Mouse (Mus musculus) small intestine, adult 2 months (tissue): ENCODE data around the gene Nup107. TPM values are rescaled to one million over a fixed set of nuclear protein-coding genes. Genes with fewer than 3 reads are reported as not detected.

Experiments
- H3K27ac ChIP-seq: fragments of 200-500 bp; 2 replicates; pipeline ENCODE4 v1.5.1; 2012; ENCODE audit warnings: low read depth, low read length, control low read depth, inconsistent platforms; ENCODE audit not compliant: insufficient read depth
- H3K27me3 ChIP-seq: fragments of 200-500 bp; 2 replicates; pipeline ENCODE4 v1.6.1; 2012; ENCODE audit warnings: mild to moderate bottlenecking, moderate library complexity, low read length, inconsistent platforms; ENCODE audit not compliant: control insufficient read depth, insufficient read depth
- H3K36me3 ChIP-seq: fragments of 200-500 bp; 2 replicates; pipeline ENCODE4 v1.6.1; 2012; ENCODE audit warnings: mild to moderate bottlenecking, low read length, control low read depth, inconsistent platforms; ENCODE audit not compliant: control insufficient read depth, insufficient read depth
- H3K4me1 ChIP-seq: fragments of 200-500 bp; 2 replicates; pipeline ENCODE4 v1.6.1; 2012; ENCODE audit warnings: low read length, inconsistent platforms, mixed read lengths; ENCODE audit not compliant: control insufficient read depth, insufficient read depth, insufficient read length
- H3K4me3 ChIP-seq: fragments of 200-500 bp; 2 replicates; pipeline ENCODE4 v1.5.1; 2012; ENCODE audit warnings: low read depth, mild to moderate bottlenecking, control low read depth, inconsistent platforms, low read length, moderate library complexity
- CTCF ChIP-seq: fragments of 200-500 bp; IDR thresholded peaks from 2 replicates; pipeline ENCODE4 v1.5.1; 2012; ENCODE audit warnings: low read depth, mild to moderate bottlenecking, control low read depth, inconsistent platforms, low read length, moderate library complexity, mixed read lengths; ENCODE audit not compliant: insufficient replicate concordance, insufficient read length; ENCODE audit errors: extremely low read depth
- POLR2A ChIP-seq: fragments of 200-500 bp; IDR thresholded peaks from 2 replicates; pipeline ENCODE4 v1.6.1; 2012; ENCODE audit warnings: low read depth, mild to moderate bottlenecking, control low read depth, inconsistent platforms, low read length, moderate library complexity
- WGBS: fragments of 180-500 bp; shearing (Covaris S2); methylation state at CpG from one replicate; pipeline ENCODE4 v1.1.7; 2018; 5-methylcytosine and 5-hydroxymethylcytosine counted together
- polyA plus RNA-seq: library from polyadenylated mRNA; depleted of rRNA; stranded (reverse); fragments of >200 nt; gene quantifications from 2 replicates; pipeline ENCODE4 v1.2.3, GENCODE M21; 2012

Nup107 gene
- polyA plus RNA-seq, 1 experiment = 3.1 TPM

DNA sequence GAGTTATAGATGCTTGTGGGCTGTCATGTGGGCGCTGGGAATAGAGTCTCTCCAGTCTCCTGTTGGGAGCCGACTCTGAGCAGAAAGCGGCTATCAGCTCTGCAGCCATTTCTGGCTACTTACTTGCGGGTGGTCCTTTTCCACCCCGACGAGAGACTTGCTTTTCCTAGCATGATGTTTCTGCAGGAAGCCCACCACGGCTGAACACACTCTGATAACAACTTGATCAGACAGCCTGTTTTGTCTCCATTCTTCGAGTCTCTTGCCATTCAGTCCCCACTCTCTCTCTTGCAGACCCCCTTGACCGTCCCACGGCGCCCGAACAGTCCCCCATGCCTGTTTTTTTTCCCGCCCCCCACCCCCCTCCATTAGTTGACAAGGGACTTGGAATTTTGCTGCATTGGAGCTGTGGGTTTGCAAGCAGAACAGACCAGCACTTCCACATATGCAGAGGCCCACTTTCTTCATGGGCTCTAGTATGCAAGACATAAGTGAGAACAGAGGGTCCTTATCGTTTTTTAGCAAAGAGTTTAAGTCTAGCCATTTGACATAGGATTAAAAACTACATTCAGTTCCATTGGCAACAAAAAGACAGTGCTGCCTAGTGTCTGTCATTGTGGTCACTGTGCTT is 59.4 kb downstream of the Nup107 start:
- WGBS = 87% methylated on average over 14 of the region's 14 CpGs

DNA sequence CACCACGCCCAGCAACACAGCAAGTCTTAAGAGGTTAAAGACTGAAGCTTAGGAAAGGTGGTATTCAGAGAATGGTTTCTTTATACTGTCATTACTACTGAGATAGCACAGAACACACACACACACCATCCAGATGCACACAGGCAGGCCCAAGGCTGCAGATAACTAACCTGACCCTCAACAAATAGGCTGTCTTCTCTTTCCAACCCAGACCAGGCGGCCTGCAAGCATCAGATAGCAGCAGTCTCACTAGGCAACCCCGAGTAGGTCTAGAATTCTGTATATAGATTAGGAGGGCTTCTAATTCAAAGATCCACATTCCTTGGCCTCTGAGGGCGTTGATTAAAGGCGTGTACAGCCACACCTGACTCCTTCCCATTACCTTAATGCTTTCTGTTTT is 60.3 kb downstream of the Nup107 start:
- Histone ChIP-seq H3K4me1 (peaks cover 10% of the 10 kb centered on the region; the same call in 1 of the 2 replicates), H3K4me3 (no peak overlapping the region), H3K36me3 (no peaks in the 10 kb centered on the region), H3K27ac (no peak overlapping the region), H3K27me3 (no peaks in the 10 kb centered on the region)
- TF ChIP-seq CTCF (no peak), POLR2A (no peak)
- WGBS = 63% methylated on average over 5 of the region's 5 CpGs

More for the DNA sequence above, 59.4 kb downstream of the Nup107 start:
- Histone ChIP-seq H3K4me1 (peaks cover 14% of the 10 kb centered on the region; the same call in 1 of the 2 replicates), H3K27ac (no peak overlapping the region), H3K4me3 (no peak overlapping the region), H3K27me3 (no peaks in the 10 kb centered on the region), H3K36me3 (no peaks in the 10 kb centered on the region)
- TF ChIP-seq CTCF (no peak), POLR2A (no peak)

DNA sequence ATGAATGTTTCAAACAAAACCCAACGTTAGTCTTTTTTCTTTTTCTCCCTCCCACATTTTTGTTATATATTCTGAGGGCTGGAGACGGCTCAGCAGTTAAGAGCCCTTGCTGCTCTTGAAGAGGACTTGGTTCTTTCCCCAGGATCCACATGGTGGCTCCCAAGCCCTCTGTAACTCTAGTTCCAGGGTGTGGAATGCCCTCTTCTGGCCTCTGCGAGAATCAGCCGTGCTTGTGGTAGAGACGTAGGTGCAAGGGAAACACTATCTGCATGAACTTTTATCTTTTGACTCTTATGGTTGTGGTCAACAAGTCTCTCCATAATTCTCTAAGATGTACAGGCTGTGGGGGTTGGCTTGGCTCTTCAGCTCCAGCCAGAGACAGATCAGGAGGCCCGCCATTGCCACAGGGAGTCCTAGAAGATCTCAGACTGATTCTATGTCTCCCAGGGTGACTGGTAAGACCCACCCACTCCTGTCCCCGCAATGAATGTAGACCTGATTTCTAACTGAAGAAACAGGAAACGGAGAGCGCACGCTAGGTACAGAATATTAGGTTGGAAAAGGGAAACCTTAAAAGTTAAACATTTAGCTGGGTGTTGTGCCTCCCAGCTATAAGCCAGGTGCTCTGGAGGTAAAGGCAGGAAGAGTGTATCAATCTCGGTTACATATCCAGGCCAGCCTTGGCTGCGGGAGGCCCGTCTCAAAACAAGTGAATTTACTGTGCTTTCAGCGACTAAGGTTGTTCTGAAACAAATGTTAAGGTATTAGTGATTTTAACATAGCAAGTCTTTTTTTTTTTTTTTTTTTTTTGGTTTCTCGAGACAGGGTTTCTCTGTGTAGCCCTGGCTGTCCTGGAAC is 61.0 kb downstream of the Nup107 start:
- H3K27me3 ChIP-seq = no peaks in the 10 kb centered on the region
- no peak for TF ChIP-seq POLR2A
- peak; percentile 81; the same call in 1 of the 2 replicates for TF ChIP-seq CTCF
- 33% methylated on average over 15 of the region's 15 CpGs for WGBS
- H3K36me3 ChIP-seq = no peaks in the 10 kb centered on the region
- H3K4me1 ChIP-seq = peaks cover 5% of the 10 kb centered on the region; the same call in 1 of the 2 replicates
- H3K27ac ChIP-seq = no peak overlapping the region
- H3K4me3 ChIP-seq = no peak overlapping the region

DNA sequence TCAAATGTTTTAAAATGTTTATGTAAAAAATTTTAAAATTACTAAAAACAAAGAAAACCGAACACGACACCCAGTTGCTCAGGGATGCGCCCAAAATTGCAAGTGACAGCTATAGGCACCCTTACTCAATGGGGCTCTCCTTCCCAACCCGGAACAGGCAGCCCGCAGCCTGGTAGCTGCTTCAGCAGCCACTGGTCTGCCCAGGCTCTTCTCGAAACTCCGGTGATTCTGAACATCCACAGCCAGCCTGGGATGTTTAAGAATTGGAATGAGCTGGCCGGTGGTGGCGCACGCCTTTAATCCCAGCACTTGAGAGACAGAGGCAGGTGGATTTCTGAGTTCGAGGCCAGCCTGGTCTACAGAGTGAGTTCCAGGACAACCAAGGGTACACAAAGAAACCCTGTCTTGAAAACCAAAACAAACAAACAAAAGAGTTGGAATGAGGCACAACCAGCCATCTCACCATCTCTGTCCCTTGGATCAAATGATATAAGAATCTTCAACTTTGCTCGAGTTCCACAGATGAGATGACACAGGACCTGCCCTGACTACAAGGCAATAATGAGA is 61.8 kb downstream of the Nup107 start:
- H3K4me3 ChIP-seq = no peak overlapping the region
- TF ChIP-seq CTCF (no peak), POLR2A (no peak)
- no peaks in the 10 kb centered on the region for H3K27me3 ChIP-seq
- H3K27ac ChIP-seq = no peak overlapping the region
- H3K4me1 ChIP-seq = peaks cover 3% of the 10 kb centered on the region; the same call in 1 of the 2 replicates
- H3K36me3 ChIP-seq = no peaks in the 10 kb centered on the region
- 90% methylated on average over 12 of the region's 12 CpGs for WGBS

DNA sequence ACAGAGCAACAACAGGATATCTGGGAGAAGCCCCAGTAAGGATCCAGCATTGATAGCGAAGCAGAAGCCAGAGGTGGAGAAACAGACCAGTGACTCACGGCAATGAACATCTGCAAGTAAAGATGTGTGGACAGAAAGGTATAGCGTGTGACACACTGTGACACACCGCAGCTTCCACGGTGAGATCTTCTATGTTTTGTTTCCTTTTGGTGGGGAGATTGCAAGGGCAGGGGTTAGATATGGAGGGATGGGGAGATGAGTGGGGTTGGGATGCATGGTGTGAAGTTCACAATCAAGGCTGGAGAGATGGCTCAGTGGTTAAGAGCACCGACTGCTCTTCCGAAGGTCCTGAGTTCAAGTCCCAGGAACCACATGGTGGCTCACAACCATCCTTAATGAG is 62.4 kb downstream of the Nup107 start:
- no peak overlapping the region for H3K4me3 ChIP-seq
- H3K36me3 ChIP-seq = no peaks in the 10 kb centered on the region
- H3K27me3 ChIP-seq = no peaks in the 10 kb centered on the region
- TF ChIP-seq CTCF (no peak), POLR2A (no peak)
- 93% methylated on average over 7 of the region's 7 CpGs for WGBS
- no peak overlapping the region for H3K27ac ChIP-seq
- H3K4me1 ChIP-seq = peaks cover 3% of the 10 kb centered on the region; the same call in 1 of the 2 replicates

DNA sequence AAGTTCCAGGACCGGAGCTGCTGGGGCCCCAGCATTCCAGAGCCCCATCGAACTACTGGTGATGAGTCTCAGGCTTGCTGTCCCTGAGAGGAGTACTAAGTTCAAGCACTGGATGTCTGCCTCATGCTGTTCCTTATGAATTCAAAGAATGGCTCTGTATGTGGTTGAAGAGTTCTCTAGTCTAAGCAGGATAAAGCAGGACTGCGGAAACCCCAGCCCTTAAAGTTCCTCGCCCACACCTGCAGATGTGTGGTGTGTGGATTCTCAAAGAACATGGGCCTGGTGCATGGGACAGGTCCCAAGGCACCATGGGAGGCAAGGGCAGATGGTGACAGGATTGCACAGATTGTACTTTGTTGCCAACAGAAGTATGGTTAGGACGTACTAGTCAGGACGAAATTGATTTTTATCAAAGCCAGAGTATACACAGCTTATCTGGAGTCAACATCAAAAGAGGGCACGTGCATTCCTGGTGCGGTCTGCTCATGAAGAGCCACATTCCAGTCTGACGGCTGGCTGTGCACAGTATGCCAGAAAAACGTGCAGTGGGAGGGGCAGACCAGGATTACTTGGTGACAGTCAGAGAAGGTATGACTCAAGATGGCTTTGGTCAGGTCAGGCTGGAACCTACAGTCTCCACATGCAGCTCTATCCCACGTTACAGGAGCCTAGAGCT is 63.2 kb downstream of the Nup107 start:
- 57% methylated on average over 11 of the region's 11 CpGs for WGBS
- H3K4me3 ChIP-seq = no peak overlapping the region
- no peaks in the 10 kb centered on the region for H3K36me3 ChIP-seq
- H3K27me3 ChIP-seq = no peaks in the 10 kb centered on the region
- peaks cover 3% of the 10 kb centered on the region; the same call in 1 of the 2 replicates for H3K4me1 ChIP-seq
- no peak overlapping the region for H3K27ac ChIP-seq
- TF ChIP-seq POLR2A = no peak
- no peak for TF ChIP-seq CTCF

DNA sequence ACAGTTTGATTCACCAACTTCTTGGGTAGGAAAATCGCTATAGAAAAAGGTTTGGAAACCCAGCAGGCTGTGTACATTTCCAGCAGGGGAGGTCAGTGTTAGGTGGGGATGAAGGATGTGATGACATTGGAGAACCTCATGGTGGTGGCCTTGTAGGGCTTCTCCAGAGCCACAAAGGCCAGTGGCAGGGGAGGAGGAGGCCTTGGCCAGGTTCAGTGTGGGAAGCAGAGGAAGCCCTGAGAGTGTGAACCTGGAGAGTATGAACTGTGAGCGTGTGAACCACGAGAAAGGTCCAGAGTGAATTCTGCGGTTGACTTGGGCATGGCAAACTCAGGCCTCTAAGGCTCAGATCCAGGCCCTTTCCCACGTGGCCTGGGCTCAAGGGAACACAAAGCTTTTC is 63.9 kb downstream of the Nup107 start:
- 84% methylated on average over 5 of the region's 5 CpGs for WGBS
- Histone ChIP-seq H3K27me3 (no peaks in the 10 kb centered on the region), H3K4me1 (peaks cover 3% of the 10 kb centered on the region; the same call in 1 of the 2 replicates), H3K27ac (no peak overlapping the region), H3K4me3 (no peak overlapping the region), H3K36me3 (no peaks in the 10 kb centered on the region)
- no peak for TF ChIP-seq CTCF
- TF ChIP-seq POLR2A = no peak
